Mouse (Mus musculus) 3T3-L1 (cell line): ENCODE measurements at regions not wholly inside any gene's neighbourhood (a gene's known extent, or its start where the extent isn't known, plus 50 kb on each side); places are given as distances from the start of the nearest gene placed in this dataset.

Experiments
- DNase-seq: peaks from one replicate; pipeline ENCODE4 v3.0.0-alpha.2; 2015; ENCODE audit warnings: low read depth, low spot score

GRCm38 (mm10) chr14:106608341-106608927 is 502.4 kb downstream of the Trim52 start:
- no peak for DNase-seq
